Mouse (Mus musculus): ENCODE results near the gene Tm4sf5. TPM values are rescaled to one million over a fixed set of nuclear protein-coding genes. Genes with fewer than 3 reads are reported as not detected.
"Not testable (repeated sequence)": the region's sequence is repeated elsewhere in the genome, so short reads cannot be mapped to it uniquely, and the experiment has no call there.

The Tm4sf5 gene
- polyA plus RNA-seq, 1 experiment from 2014 or later = 8.2 TPM

- no peak for ATAC-seq (replicated peaks; ENCODE audit: insufficient number of reproducible peaks, low FRiP score, low TSS enrichment)
- no peak within 1 kb of the TSS for H3K4me3 ChIP-seq (ENCODE audit: low read depth, low read length)
- no peak within 1 kb of the TSS for H3K4me2 ChIP-seq
- H3K36me3 ChIP-seq (ENCODE audit: control insufficient read depth, insufficient read depth, low read length) = no peaks in the 10 kb centered on the region
- WGBS (ENCODE audit: insufficient replicate concordance) = 84% methylated on average over 7 of the region's 7 CpGs
- no peaks in the 10 kb centered on the region for H3K9me3 ChIP-seq (replicated peaks; ENCODE audit: control insufficient read depth, low read length)
- no peak within 1 kb of the TSS for H3K27ac ChIP-seq (ENCODE audit: low read depth, low read length)
- no peaks in the 10 kb centered on the region; the same call in 1 of the 2 replicates for H3K4me1 ChIP-seq (ENCODE audit: control insufficient read depth, insufficient read depth, low read length)
- peaks cover 8% of the 10 kb centered on the region for H3K27me3 ChIP-seq (ENCODE audit: control insufficient read depth, insufficient read depth, low read length)
- H3K9ac ChIP-seq (ENCODE audit: low read depth, low read length) = peak within 1 kb of the TSS; percentile 39; the same call in 1 of the 2 replicates
Observed at GRCm38 (mm10) chr11:70514288-70514687, 9.2 kb downstream of the Tm4sf5 start, which contains the start of gene Vmo1. Vmo1 (minus strand) TSS chr11:70514616.

- no peak for ATAC-seq (replicated peaks; ENCODE audit: insufficient number of reproducible peaks, low FRiP score, low TSS enrichment)
- H3K36me3 ChIP-seq (ENCODE audit: control insufficient read depth, insufficient read depth, low read length) = no peaks in the 10 kb centered on the region
- H3K27me3 ChIP-seq (ENCODE audit: control insufficient read depth, insufficient read depth, low read length) = peaks cover 2% of the 10 kb centered on the region; the same call in 1 of the 2 replicates
- H3K9ac ChIP-seq (ENCODE audit: low read depth, low read length) = no peak overlapping the region
- 23% methylated on average over 2 of the region's 2 CpGs for WGBS (ENCODE audit: insufficient replicate concordance)
- no peak overlapping the region for H3K4me3 ChIP-seq (ENCODE audit: low read depth, low read length)
- H3K9me3 ChIP-seq (replicated peaks; ENCODE audit: control insufficient read depth, low read length) = no peaks in the 10 kb centered on the region
- H3K4me1 ChIP-seq (ENCODE audit: control insufficient read depth, insufficient read depth, low read length) = peaks cover 12% of the 10 kb centered on the region
- no peak overlapping the region for H3K27ac ChIP-seq (ENCODE audit: low read depth, low read length)
- no peak overlapping the region for H3K4me2 ChIP-seq
Observed at GRCm38 (mm10) chr11:70516352-70516751, 11.3 kb downstream of the Tm4sf5 start.

GRCm38 (mm10) chr11:70518436-70518835, 13.4 kb downstream of the Tm4sf5 start:
- WGBS (ENCODE audit: insufficient replicate concordance) = 74% methylated on average over 1 of the region's 1 CpGs
- Histone ChIP-seq H3K9ac (ENCODE audit: low read depth, low read length) (no peak overlapping the region), H3K4me3 (ENCODE audit: low read depth, low read length) (no peak overlapping the region), H3K36me3 (ENCODE audit: control insufficient read depth, insufficient read depth, low read length) (no peaks in the 10 kb centered on the region), H3K9me3 (replicated peaks; ENCODE audit: control insufficient read depth, low read length) (no peaks in the 10 kb centered on the region), H3K27ac (ENCODE audit: low read depth, low read length) (no peak overlapping the region), H3K4me1 (ENCODE audit: control insufficient read depth, insufficient read depth, low read length) (peaks cover 12% of the 10 kb centered on the region), H3K4me2 (no peak overlapping the region), H3K27me3 (ENCODE audit: control insufficient read depth, insufficient read depth, low read length) (peaks cover 2% of the 10 kb centered on the region; the same call in 1 of the 2 replicates)
- ATAC-seq (replicated peaks; ENCODE audit: insufficient number of reproducible peaks, low FRiP score, low TSS enrichment) = no peak

GRCm38 (mm10) chr11:70518923-70519322, 13.9 kb downstream of the Tm4sf5 start, which contains the start of gene Gltpd2:
Gltpd2 (plus strand) TSS chr11:70519196.
- Histone ChIP-seq H3K27me3 (ENCODE audit: control insufficient read depth, insufficient read depth, low read length) (peaks cover 2% of the 10 kb centered on the region; the same call in 1 of the 2 replicates), H3K4me1 (ENCODE audit: control insufficient read depth, insufficient read depth, low read length) (peaks cover 12% of the 10 kb centered on the region), H3K9ac (ENCODE audit: low read depth, low read length) (peak within 1 kb of the TSS; percentile 80), H3K4me2 (peak within 1 kb of the TSS; percentile 76), H3K27ac (ENCODE audit: low read depth, low read length) (peak within 1 kb of the TSS; percentile 68), H3K9me3 (replicated peaks; ENCODE audit: control insufficient read depth, low read length) (no peaks in the 10 kb centered on the region), H3K4me3 (ENCODE audit: low read depth, low read length) (peak within 1 kb of the TSS; percentile 41), H3K36me3 (ENCODE audit: control insufficient read depth, insufficient read depth, low read length) (no peaks in the 10 kb centered on the region)
- no peak for ATAC-seq (replicated peaks; ENCODE audit: insufficient number of reproducible peaks, low FRiP score, low TSS enrichment)
- WGBS (ENCODE audit: insufficient replicate concordance) = 80% methylated on average over 10 of the region's 10 CpGs

- H3K27ac ChIP-seq (ENCODE audit: low read depth, low read length) = peak overlapping the region; percentile 68
- H3K27me3 ChIP-seq (ENCODE audit: control insufficient read depth, insufficient read depth, low read length) = 0 out of 2 replicates have a peak, but pooled peaks cover 2% of the 10 kb centered on the region
- no peaks in the 10 kb centered on the region for H3K9me3 ChIP-seq (replicated peaks; ENCODE audit: control insufficient read depth, low read length)
- peak overlapping the region; percentile 41 for H3K4me3 ChIP-seq (ENCODE audit: low read depth, low read length)
- peaks cover 12% of the 10 kb centered on the region for H3K4me1 ChIP-seq (ENCODE audit: control insufficient read depth, insufficient read depth, low read length)
- peak overlapping the region; percentile 80 for H3K9ac ChIP-seq (ENCODE audit: low read depth, low read length)
- ATAC-seq (replicated peaks; ENCODE audit: insufficient number of reproducible peaks, low FRiP score, low TSS enrichment) = peak; percentile 47; the same call in 1 of the 2 replicates
- H3K36me3 ChIP-seq (ENCODE audit: control insufficient read depth, insufficient read depth, low read length) = no peaks in the 10 kb centered on the region
- WGBS (ENCODE audit: insufficient replicate concordance) = 5% methylated on average over 41 of the region's 41 CpGs
- H3K4me2 ChIP-seq = peak overlapping the region; percentile 76
Observed at GRCm38 (mm10) chr11:70520178-70520769, 15.2 kb downstream of the Tm4sf5 start.

- H3K36me3 ChIP-seq (ENCODE audit: control insufficient read depth, insufficient read depth, low read length) = peaks cover 15% of the 10 kb centered on the region
- H3K4me1 ChIP-seq (ENCODE audit: control insufficient read depth, insufficient read depth, low read length) = peaks cover 17% of the 10 kb centered on the region
- H3K9ac ChIP-seq (ENCODE audit: low read depth, low read length); H3K9me3 ChIP-seq (replicated peaks; ENCODE audit: control insufficient read depth, low read length); H3K27me3 ChIP-seq (ENCODE audit: control insufficient read depth, insufficient read depth, low read length); H3K27ac ChIP-seq (ENCODE audit: low read depth, low read length); ATAC-seq (replicated peaks; ENCODE audit: insufficient number of reproducible peaks, low FRiP score, low TSS enrichment); H3K4me2 ChIP-seq; H3K4me3 ChIP-seq (ENCODE audit: low read depth, low read length): not testable (repeated sequence)
- WGBS (ENCODE audit: insufficient replicate concordance) = 83% methylated on average over 8 of the region's 8 CpGs
Observed at GRCm38 (mm10) chr11:70523306-70523989, 18.4 kb downstream of the Tm4sf5 start.

GRCm38 (mm10) chr11:70524782-70525181, 19.7 kb downstream of the Tm4sf5 start:
- H3K9ac ChIP-seq (ENCODE audit: low read depth, low read length) = peak overlapping the region; percentile 61; the same call in 1 of the 2 replicates
- 7% methylated on average over 8 of the region's 8 CpGs for WGBS (ENCODE audit: insufficient replicate concordance)
- ATAC-seq (replicated peaks; ENCODE audit: insufficient number of reproducible peaks, low FRiP score, low TSS enrichment) = no peak

GRCm38 (mm10) chr11:70525184-70525678, 20.2 kb downstream of the Tm4sf5 start, which contains the start of gene Psmb6:
Psmb6 (plus strand) TSS chr11:70525367.
- H3K27me3 ChIP-seq (ENCODE audit: control insufficient read depth, insufficient read depth, low read length) = no peaks in the 10 kb centered on the region
- H3K9me3 ChIP-seq (replicated peaks; ENCODE audit: control insufficient read depth, low read length) = no peaks in the 10 kb centered on the region
- WGBS (ENCODE audit: insufficient replicate concordance) = 1% methylated on average over 25 of the region's 26 CpGs
- ATAC-seq (replicated peaks; ENCODE audit: insufficient number of reproducible peaks, low FRiP score, low TSS enrichment) = peak; percentile 78
- peaks cover 15% of the 10 kb centered on the region for H3K36me3 ChIP-seq (ENCODE audit: control insufficient read depth, insufficient read depth, low read length)
- peak within 1 kb of the TSS; percentile 62 for H3K4me2 ChIP-seq
- H3K4me3 ChIP-seq (ENCODE audit: low read depth, low read length) = peak within 1 kb of the TSS; percentile 77
- peaks cover 10% of the 10 kb centered on the region for H3K4me1 ChIP-seq (ENCODE audit: control insufficient read depth, insufficient read depth, low read length)
- H3K27ac ChIP-seq (ENCODE audit: low read depth, low read length) = 0 out of 2 replicates have a peak within 1 kb of the TSS, but pooled peaks have one; percentile 54
- peak within 1 kb of the TSS; percentile 86 for H3K9ac ChIP-seq (ENCODE audit: low read depth, low read length)

More at GRCm38 (mm10) chr11:70524782-70525181, 19.7 kb downstream of the Tm4sf5 start:
- Histone ChIP-seq H3K4me2 (peak overlapping the region; percentile 58), H3K4me3 (ENCODE audit: low read depth, low read length) (peak overlapping the region; percentile 77), H3K9me3 (replicated peaks; ENCODE audit: control insufficient read depth, low read length) (no peaks in the 10 kb centered on the region), H3K4me1 (ENCODE audit: control insufficient read depth, insufficient read depth, low read length) (peaks cover 14% of the 10 kb centered on the region), H3K36me3 (ENCODE audit: control insufficient read depth, insufficient read depth, low read length) (peaks cover 15% of the 10 kb centered on the region), H3K27me3 (ENCODE audit: control insufficient read depth, insufficient read depth, low read length) (no peaks in the 10 kb centered on the region), H3K27ac (ENCODE audit: low read depth, low read length) (no peak overlapping the region)
